Mouse (Mus musculus) inflammation-experienced regulatory T-cells, adult 6 months (primary cell): Measurements from ENCODE around the gene Rhbg. TPM values are rescaled to one million over a fixed set of nuclear protein-coding genes. Genes with fewer than 3 reads are reported as not detected.

Source experiments
- ATAC-seq: one replicate; pipeline ENCODE4 v1.8.0; 2017
- polyA plus RNA-seq, 3 experiments: library from polyadenylated mRNA; unstranded; fragments of 100-300 nt; shearing (Covaris generic); gene quantifications; one replicate each; pipeline ENCODE4 v1.2.1; 2017

The Rhbg gene
- polyA plus RNA-seq, 3 experiments from 2014 or later: not detected

DNA sequence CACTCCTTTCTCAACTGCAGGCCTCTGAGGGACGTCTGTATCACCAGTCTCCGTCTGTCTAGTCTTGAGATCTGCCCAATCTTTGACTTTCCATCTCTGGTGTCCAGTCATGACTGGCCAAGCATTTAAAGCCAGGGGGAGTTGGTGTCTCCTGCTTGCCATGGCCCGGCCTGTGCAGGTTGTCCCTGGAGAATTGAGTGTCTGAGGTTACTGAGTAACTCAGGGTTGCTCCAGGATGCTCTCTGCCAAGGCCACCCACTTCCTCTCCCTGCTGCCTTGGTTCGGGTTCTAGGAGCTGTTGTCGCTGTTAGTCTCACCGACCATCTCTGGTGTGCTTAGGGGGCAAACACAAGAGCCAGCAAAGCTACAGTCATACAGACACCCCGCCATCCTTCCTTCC lies 1.9 kb upstream of the Rhbg start:
- ATAC-seq: no peak

DNA sequence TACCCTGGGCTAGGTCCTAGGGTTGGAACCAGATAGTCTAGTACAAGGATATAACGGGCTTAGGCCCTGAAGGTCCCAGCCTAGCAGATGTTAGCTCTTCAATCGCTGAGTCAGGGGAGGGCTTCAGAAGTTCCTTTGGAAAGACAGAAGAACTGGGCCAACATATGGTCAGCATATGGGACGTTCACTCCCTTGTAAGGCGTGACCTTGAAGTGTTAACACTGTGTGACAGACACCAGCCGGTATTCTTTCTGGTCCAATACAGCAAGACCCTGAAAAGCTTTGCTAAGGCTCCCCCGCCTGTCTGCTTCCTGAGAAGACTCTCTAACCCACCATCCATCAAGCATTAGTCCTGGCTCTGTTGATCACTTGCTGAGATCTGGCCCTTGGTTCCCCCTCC lies 1.4 kb upstream of the Rhbg start:
- no peak for ATAC-seq

DNA sequence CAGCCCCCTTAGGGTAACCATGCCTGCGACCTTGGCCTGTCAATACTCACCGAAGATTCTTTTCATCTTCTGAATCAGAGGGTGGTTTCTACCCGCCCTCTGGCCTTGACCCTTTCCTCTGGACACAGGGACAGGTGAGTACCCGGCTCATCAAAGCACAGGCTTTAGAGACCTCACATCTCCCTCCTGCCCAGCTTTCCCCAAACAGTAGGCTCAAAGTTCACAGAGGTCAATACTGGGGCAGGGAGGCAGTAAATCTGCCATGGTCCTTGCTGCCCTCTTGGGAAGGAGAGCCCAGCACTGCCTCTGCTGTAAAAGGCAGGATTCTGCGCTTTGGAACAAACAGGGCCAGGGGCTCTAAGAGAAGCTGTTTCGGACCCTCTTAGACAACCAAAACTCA lies 1.8 kb downstream of the Rhbg start:
- no peak for ATAC-seq

GRCm38 (mm10) chr3:88248406-88248805 lies 6.1 kb downstream of the Rhbg start:
- ATAC-seq: no peak

- ATAC-seq: no peak
These were observed 6.8 kb downstream of the Rhbg start for GRCm38 (mm10) chr3:88247666-88248065.

GRCm38 (mm10) chr3:88245811-88246210 lies 8.7 kb downstream of the Rhbg start:
- ATAC-seq: peak; percentile 35

DNA sequence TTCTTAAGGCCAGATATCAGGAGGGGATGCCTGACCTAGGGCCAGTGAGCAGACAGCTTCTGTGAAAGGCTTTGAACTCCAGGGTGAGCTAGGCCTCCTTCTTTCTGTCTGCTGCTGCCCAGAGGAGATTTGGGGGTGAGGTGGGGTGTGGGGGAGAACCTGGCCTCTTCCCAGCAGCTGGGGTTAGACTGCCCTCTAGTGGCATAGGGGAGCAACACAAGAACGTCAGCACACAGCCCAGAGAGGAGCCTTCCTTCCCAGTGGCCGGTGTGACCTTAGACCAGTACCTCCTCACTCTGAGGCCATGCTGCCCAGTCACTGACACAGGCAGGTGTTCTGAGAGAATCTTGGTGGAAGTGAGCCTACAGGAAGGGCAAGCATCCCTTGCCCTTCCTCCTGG lies 10.4 kb downstream of the Rhbg start:
- no peak for ATAC-seq

DNA sequence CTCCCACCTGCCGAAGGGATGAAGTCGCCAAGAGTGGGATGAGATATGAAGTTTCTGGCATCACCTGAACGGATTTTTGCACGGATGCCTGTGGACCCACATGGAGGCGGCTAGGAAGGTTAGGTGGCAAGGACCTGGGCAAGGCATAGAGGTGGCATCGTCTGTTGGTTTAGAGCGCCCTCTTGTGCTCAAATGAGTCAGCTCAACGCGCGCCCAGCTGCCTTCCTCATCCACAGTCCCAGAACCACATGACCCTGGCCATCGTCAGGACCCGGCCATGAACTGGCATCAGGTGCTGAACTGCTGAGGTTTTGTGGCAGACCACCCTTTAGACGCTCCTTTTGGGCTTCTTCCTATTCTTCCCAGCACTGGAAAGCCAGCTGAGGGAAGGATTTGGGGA lies 12.0 kb downstream of the Rhbg start:
- ATAC-seq: peak; percentile 54

DNA sequence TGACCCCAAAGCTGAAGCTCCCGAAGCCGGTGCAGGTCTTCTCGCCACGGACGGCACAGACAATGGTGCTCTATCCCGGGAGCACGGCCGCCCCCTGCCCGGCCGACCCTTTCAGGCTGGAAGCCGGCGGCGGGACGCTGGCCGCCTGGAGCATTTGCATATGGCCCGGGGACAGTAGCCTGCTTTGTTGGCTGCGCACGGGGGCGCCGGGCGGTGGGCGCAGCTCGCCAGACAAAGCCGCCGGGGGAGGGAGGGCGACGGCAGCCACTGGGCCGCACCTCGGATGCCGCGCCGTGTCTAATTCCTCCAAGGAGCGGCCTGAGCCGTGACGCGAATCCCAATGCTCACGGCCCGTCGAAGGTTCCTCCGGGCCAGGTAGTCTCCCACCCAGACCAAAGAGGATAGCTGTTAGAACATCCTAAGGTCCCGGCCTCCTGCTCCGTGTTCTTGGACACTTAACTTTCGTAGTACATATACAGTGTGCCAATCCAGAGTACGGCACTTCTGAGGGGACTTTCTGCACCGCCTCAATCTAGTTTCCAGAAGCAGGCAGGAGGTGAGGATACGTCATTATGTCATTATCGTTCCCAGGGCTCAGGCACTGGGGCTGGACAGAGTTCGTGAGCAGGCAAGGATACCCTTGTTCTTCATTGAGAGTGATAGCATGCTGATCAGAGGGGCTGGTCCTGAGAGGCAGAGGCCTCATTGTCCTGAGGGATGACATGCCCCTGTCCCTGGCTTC lies 13.3 kb downstream of the Rhbg start:
- ATAC-seq: no peak

GRCm38 (mm10) chr3:88239446-88239845 lies 15.1 kb downstream of the Rhbg start:
- ATAC-seq: no peak

DNA sequence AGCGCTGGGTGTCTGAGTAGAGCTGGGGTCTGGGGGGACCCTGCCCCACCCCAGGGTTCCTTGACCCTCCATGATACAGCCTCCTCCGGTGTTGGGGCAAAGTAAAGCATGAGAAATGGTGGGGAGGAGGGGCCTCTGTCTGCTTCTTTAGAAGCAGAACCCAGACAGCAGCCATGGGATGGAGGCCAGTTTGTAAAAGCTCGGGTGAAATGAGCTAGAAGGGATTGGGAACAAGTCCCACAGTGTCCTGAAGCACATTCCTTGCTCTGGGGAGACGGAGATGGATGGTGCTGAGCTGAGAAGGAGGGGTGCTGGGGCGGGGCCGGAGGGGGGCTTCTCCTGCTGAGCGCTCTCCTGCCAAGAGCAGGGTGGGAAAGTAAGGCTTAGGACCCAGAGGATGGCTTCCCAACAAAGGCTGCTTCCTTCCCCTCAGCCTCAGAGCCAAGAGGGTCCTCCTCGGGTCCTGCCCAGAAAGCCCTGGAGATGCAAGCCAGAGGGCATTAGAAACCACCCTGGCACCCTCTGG lies 15.6 kb downstream of the Rhbg start:
- no peak for ATAC-seq

GRCm38 (mm10) chr3:88237556-88238194 lies 16.8 kb downstream of the Rhbg start:
- no peak for ATAC-seq

DNA sequence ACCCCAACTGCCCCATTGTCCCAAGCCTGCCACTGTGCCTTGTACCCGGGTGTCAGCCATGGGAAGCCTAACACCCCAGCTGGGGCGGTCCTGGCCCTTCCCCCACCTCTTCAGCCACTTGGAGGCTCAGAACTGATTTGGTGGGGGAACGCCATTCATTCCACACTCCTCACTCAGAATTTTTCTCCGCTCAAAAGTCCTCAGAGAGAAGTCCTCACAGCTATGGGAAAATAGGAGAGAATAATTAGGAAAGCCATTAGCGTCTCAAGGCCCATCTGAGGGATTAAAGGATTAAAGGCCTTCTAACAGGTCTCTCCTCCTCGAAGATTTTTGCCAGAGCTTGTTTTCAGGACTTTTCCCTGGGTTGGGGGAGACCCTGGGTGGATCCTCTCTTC lies 17.4 kb downstream of the Rhbg start:
- ATAC-seq: no peak

- ATAC-seq: no peak
These were observed 18.9 kb downstream of the Rhbg start for GRCm38 (mm10) chr3:88235616-88236015.

DNA sequence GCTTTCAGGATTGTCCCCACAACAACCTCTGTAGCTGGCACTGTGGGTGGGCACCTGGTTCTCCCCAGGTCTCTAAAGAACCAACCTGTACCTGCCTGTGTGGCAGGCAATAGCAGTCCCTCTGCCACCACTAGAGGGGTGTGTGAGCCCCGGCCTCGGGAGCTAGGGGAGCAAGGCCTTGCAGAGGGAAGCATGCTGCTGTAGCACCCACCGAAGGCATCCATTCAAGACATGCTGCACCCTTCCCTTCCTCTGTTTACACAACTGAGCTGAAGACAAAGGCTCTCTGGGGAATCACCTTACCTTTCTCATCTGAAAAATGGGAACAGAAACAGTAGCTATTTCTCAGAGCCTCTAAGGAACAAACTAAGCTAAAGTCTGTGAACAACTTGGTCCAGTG lies 19.3 kb downstream of the Rhbg start:
- no peak for ATAC-seq

GRCm38 (mm10) chr3:88234041-88234440 lies 20.5 kb downstream of the Rhbg start:
- no peak for ATAC-seq

DNA sequence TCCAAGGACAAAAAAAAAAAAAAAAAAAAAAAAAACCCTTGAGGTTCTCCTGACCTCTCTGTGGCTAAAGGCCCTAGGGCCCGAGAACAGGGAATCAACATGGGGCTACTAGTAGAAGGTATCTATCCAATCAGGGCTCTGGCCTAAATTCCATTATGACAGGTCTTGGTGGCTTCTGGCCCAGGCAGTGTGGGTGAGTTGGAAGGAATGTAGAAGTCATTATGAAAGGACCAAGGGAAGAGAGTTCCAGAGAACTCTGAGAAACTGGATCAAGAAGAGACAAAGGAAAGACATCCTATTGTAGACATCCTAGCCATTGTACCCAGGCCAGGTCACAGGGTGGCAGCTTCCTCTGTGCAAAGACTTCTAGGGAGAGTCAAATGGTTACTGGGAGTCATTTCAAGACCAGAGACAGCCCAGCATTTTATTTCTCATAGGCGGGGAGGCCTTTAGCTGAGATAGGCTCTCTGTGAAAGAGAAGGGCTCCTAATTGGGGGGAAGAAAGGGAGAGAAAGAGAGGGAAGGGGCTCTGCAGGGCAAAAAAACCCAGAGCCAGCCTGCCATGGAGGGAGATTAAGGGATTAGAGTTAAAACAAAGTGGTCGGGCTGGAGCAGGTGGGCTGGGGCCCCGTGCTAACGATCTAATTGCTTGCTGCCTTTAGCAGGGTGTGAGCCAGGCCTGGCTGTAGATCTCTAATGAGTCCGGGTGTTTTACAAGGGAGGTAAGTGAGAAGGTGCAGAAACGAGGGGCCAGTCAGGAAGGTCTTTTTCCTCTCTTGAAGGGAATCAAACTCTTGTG lies 21.5 kb downstream of the Rhbg start:
- ATAC-seq: no peak

DNA sequence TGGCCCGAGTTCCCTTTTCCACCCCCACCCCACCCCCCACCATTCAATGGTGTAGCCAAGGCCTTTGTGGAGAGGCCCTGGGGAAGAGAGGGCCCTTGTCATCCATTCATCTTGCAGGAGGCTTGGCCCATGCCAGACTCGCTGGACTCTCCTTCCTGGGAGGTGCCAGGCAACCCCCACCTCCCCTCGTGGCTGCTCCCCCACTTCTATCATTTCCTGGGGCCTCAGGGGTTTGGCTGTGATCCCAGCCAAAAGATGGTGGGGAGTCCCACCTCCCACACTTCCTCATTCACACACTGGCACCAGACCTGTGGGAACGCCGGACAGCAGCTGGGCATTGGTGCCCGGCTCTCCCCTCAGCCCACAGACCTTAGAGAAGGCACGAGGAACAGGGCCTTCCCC lies 22.2 kb downstream of the Rhbg start:
- no peak for ATAC-seq

DNA sequence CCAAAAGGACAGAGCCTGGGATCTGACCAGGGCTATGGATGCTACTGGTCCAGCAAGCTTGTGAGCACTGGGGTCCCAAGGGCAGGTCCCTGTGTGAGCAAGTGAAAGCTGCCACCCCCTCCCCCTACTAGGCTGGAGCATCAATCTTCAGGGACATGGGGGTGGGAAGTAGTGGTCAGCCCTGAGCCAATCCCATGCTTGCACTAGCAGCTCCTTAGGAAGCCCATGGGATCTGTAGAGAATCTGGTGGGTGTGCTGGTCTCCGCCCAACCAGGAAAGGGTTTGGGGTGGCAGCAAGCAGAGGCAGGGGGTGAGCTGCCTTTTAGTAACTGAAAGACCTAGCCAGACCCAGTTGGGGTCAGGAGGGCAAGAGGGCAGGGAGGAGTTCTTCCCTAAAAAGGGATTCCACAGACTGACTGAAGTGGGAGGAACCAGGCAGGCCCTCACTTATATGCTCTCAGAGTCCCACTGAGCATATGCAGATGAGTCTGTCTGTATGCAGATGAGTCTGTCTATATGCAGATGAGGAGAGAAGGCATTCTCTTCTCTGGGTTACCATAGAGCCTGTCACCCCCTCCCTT lies 23.4 kb downstream of the Rhbg start:
- ATAC-seq: no peak

DNA sequence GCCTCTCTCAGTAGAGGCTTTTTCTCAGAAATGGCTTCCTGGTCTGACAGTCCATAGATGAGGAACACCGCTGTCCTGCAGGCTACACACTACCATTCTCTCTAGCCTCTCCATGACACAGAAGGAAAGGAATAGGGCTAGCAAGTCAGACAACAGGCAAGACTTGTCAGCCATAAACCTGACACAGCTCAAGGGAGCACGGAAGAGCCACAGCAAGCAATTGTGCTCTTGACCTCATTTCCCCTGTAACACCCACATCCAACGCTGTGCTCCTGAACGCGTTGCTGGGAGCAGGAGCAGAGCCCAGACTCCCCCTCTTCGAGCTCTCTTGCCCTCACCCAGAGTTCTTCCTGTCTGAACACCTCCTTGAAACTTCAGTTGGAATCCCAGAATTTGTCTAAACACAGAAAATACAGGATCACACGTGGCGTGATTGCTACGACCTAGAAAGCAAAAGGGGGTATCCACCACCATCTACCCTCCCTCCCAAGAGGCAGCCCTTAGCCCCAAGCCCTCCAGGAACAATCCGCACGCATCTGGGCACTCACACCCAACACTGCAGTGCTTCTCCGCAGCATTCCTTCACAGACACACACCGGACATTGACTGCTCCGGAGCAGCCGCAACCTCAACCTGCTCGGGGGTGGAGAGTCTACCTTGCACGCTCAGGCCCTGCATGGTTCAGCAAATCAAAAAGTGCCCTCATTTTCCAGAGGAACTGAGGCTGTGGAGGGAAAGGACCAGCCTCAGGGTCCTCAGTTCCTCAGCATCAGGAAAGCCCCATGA lies 24.1 kb downstream of the Rhbg start:
- ATAC-seq: no peak

GRCm38 (mm10) chr3:88229526-88229925 lies 25.0 kb downstream of the Rhbg start:
- no peak for ATAC-seq

DNA sequence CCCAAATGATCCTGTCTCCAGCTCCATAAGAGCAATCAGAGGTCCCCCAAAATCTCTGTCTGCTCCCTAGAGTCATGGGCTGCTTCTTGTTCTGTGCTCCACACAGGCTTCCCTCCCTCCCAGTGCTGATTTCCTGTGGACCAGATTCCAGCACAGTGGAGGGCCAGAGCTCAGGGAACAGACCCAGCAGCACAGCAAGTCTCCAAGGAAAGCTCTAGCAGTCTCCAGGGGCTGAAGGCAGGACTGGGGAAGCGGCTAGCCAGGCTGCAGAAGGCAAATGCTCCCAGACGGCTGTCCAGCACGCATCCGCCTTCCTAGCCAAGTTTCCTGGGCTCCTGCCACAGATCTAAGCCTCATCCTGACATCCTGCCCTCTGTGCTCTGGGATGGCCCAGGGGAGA lies 25.6 kb downstream of the Rhbg start:
- no peak for ATAC-seq
